Mouse (Mus musculus) liver (tissue): ENCODE results near the gene Tmem246.
"Not testable (repeated sequence)": the region's sequence is repeated elsewhere in the genome, so short reads cannot be mapped to it uniquely, and the experiment has no call there.

Experiments
- DNase-seq: peaks from one replicate; pipeline ENCODE4 v3.0.0-alpha.2; 2020; ENCODE audit warnings: mixed read lengths

The Tmem246 gene

DNA sequence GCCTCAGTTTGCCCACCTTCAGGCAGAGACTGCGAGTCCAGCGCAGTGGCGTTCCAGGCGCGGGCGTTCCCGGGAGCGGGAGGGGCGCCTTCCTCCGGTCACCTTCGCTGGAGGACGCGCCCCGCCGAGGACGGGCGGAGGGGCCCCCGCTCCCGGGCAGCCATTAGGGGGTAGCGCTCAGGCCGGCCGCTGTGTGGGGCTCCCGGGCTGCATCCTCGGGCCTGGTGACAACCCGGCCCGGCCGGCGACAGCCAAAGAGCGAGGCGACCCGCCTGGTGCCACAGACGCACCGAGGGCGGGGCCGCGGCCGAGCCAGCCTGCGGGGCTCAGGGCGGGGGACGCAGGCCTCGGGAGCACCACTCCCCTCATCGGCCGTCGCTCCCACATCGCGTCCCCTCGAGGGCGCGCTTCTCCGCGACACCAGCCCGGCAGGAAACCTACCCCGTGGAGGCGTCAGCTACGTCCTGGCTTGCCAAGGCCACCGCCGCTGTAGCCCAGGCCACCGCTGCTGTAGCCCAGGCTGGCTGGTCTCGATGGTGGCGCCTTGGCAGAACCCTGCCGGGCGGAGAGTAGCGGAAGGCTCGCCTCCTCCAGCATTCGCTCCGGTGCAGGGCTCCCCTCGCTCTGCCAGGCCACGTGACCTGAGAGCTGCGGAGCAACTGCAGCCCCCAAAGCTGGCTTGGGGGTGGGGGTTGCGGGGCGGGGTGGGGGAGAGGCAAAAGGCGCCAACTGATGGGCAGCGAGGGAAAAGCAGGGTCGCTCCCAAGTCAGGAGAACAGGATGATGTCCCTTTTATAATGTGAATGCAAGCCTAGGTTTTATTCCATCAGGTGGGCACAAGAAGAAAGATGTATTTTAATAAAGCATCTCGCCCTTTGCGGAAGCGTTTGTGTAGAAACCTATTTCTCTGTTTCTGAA, at the start of gene Tmem246:
Tmem246 (minus strand) TSS at position 694 of the 918 bp plus-strand sequence.
- DNase-seq: peak; percentile 70

GRCm38 (mm10) chr4:49639913-49640312, 42.2 kb upstream of the Tmem246 start:
- DNase-seq: no peak

DNA sequence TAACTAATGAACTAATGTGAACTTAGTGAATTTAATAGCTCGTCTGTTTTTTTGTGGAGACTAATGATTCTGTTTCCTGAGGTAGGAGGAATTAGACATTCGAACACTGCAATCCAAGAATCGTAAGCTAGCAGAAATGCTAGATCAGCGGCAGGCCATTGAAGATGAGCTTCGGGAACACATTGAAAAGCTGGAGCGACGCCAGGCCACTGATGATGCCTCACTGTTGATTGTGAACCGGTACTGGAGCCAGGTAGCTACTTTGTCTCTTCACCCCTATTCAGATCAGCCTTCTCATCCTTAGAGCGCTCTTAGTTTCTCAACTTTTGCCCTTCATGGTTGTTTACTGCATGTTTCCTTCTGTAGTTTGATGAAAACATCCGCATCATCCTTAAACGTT, 40.1 kb upstream of the Tmem246 start:
- DNase-seq: no peak

DNA sequence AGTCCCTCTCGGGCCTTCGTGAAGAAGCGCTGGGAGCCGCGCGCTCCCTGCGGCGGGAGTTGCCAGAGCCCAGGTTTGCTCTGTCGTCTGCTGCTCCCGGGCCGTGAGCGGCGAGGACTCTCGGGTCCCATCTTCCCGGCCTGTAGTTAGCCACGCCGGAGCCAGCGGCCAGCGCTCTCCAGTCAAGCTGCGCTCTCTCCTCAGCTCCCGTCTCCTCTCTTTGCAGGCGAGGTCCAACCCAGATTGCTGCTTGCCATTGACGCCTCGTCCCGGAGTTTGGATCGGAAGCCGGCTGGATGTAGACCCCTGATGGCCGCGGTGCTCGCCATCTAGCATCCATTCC, 34.4 kb upstream of the Tmem246 start:
- no peak for DNase-seq

DNA sequence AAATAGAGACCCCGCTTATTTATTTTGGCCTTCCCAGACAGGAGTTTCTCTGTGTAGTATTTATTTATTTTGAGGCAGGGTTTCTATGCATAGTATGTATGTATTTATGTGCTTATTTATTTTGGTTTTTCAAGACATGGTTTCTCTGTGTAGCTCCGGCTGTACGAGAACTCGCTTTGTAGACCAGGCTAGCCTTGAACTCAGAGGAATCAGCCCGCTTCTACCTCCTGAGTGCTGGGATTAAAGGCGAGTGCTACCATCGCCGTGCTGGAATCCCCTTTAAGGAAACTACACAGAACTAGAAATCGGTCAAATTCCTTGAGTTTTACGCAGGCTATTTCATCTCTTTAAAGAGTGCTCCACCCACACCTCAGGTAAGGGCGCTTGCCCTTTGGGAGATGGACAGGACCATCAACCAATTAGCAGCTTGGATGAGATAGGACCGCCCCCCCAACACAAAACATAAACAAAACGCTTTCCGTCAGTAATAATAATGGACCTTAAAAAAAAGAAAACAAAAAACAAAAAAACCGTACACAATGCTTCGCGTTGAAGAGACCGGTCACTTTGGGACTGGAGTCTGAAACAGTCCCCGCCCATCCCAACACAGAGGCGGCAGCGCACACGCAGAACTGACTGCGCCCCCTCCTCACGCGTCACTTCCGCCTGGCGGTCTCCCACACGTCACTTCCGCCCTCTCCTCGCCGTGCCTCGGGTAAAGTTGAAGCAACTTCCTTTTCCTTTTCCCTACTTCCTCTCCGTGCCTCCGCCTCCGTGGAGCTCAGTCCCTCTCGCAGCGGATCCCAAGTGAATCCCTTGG, 33.9 kb upstream of the Tmem246 start, which contains the start of gene Rnf20:
Rnf20 (plus strand) TSS at position 688 of the 820 bp plus-strand sequence.
- peak; percentile 94 for DNase-seq

DNA sequence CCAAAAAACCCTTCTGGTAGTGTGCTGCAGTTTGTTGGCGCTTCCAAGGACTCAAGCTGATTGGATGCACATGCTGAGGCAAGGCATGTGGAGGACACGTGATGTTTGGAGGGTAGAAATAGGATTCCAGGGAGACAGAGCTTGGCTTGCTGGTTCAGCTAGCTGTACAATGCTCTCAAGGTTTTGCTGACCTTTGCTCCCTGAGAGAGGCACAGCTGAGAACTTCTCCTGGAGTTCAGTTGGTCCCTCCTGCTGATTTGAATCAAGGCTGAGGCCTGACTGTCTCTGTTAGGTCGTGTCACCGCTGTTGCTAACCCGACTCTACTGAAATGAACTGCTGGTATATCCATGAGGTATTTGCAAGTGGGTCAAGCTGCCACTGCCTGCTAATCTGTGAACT, 31.3 kb upstream of the Tmem246 start:
- DNase-seq: no peak

- peak; percentile 79 for DNase-seq
These were observed 29.3 kb upstream of the Tmem246 start for GRCm38 (mm10) chr4:49626973-49627372.

GRCm38 (mm10) chr4:49624969-49625368, 27.3 kb upstream of the Tmem246 start:
- peak; percentile 25 for DNase-seq

- no peak for DNase-seq
These were observed 26.2 kb upstream of the Tmem246 start for GRCm38 (mm10) chr4:49623916-49624315.

DNA sequence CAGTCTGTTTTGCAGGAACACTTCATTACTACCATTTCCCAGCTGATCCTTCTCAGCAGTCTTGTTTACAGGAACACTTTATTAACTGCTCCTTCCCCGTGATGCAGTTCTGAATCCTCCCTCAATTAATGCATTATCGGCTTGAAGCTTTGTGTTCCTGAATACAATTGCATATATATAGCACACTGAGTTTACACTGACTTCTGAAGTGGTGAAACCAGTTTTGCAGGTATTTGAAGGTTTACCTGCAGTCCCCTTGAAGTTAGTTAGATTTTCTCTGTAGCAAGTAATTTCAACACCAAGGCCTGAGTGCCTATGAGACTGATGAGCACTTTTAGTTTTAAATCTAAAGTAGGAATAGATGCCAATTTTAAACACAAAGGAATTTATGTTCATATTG, 24.6 kb upstream of the Tmem246 start:
- DNase-seq: no peak

DNA sequence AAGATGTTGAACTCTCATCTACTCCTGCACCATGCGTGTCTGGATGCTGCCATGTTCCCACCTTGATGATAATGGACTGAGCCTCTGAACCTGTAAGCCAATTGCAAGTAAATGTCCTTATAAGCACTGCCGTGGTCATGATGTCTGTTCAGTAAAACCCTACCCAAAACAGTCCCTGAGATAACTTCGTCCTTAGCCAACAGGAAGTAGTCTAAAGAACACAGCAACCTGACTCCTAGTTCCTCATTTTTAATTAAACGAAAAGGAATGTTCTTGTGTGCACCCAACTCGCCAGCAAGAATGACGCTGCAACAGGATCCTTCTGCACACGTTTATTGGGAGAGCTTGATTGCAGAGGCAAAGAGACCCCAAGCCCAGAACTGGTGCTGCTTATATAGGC, 22.2 kb upstream of the Tmem246 start:
- DNase-seq: not testable (repeated sequence)

DNA sequence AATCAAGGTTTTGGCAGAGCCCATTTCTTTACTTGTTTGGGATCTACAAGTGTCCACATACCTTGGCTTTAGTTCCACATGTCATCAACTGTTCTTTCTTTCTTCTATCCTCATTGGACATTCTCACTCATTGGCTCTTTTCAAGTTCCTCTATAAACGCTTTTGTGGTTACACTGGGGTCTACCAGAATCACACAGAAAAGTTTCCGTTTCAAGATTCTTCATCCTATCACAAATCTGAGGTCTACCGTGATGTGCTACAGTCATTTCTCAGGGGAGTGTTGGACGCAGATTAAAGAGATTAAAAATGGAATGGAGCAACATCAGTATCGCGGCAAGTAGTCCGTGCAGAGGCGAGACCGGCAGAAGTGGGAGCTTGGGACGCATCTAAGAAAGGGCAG, 19.2 kb upstream of the Tmem246 start:
- DNase-seq: no peak

DNA sequence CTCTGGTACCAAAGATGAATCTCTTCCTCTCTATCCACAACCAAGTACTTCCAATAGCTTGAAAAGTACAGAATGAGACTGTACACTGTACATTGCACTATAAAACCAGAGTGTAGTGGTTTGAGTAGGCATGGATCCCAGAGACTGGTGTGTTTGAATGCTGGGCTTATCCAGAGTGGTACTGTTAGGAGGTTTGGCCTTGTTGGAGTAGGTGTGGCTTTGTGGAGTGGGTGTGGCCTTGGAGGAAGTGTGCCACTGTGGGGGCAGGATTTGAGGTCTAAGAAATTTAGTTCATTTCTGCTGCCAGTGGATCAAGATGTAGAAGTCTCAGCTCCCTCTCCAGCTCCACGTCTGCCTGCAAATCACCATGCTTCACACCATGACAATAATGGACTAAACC, 7.8 kb upstream of the Tmem246 start:
- DNase-seq: no peak

- no peak for DNase-seq
These were observed 6.9 kb upstream of the Tmem246 start for GRCm38 (mm10) chr4:49604616-49605015.

DNA sequence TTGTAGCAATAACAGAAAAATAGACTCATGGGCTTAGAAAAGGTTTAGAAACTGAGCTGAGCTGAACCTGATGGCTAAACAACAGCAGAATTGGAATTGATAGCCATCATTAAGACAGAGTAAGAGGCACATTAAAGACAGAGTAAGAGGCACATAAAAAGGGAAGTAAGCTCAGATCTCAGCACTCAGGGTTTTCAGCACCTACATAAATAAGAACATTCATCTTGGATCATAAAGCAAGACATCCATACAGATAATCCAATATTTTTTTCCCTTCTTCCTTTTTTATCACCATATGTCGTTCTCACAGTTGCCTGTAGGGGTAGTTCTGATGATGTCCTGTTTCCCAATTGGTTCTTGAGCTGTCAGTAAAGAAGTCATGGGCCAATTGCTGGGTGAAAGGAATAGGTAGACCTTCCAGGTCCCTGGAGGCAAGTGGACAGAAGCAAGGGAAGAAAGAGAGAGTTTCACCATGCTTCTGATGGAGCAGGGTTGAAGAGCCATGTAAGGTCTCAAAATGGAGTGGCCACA, 6.4 kb upstream of the Tmem246 start:
- no peak for DNase-seq

- no peak for DNase-seq
These were observed 5.5 kb upstream of the Tmem246 start for GRCm38 (mm10) chr4:49603161-49603560.

DNA sequence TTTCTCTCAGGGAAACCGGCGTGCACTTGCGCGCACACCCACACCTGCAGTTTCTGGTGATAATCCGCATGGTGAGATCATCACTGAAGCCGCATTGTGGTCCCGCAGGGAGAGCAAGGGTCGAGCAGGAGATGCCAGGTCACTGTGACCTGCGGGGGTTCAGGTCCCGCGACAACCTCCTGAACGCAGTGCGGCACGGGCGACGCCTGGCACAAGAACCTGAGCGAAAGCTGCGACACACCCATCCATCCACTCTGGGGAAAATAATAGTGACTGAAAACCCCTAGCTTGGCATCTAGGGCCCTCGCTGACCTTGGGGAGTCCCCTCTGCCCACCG, 862 bp downstream of the Tmem246 start:
- DNase-seq: no peak

GRCm38 (mm10) chr4:49590152-49590551, 7.5 kb downstream of the Tmem246 start:
- DNase-seq: no peak

DNA sequence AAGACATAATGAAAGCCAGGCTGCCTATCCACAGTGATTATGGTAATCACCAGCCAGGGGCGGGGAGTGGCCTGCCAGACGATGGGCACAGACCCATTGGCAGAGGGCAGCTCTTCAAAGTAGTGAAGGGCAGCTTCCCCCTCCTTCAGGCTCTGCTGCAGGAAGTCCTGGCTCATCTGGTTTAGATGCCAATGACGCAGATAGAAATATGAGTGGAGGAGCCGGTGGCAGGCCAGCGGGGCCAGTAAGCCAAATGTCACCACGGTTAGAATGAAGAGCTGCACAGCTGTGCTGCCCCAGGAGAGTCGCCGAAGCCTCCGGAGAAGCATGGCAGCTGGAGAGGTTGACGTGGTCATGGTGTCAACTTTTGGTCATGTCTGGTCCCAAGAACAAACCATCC, 10.9 kb downstream of the Tmem246 start:
- DNase-seq: no peak

- DNase-seq: no peak
These were observed 12.1 kb downstream of the Tmem246 start for GRCm38 (mm10) chr4:49585524-49586101.

GRCm38 (mm10) chr4:49583965-49584831, 13.5 kb downstream of the Tmem246 start:
- DNase-seq: no peak

- no peak for DNase-seq
These were observed 16.4 kb downstream of the Tmem246 start for GRCm38 (mm10) chr4:49581256-49581655.
